Mouse (Mus musculus) forebrain, embryonic 16.5 days (tissue): ENCODE measurements at regions not wholly inside any gene's neighbourhood (a gene's known extent, or its start where the extent isn't known, plus 50 kb on each side); places are given as distances from the start of the nearest gene placed in this dataset.

Experiments
- ATAC-seq: fragments of 200-750 bp; cut with Nextera tagmentation; 2 replicates; pipeline ENCODE4 v1.8.0; 2017; ENCODE audit warnings: mild to moderate bottlenecking, moderate library complexity
- H3K27ac ChIP-seq: fragments of 300-500 bp; sonication (generic); 2 replicates; pipeline ENCODE4 v1.5.1; 2014; ENCODE audit warnings: low read length, control low read depth
- H3K27me3 ChIP-seq: fragments of 300-500 bp; sonication (generic); replicated peaks from 2 replicates; pipeline ENCODE4 v1.6.1; 2014; ENCODE audit warnings: low read length; ENCODE audit not compliant: control insufficient read depth, insufficient read depth
- H3K36me3 ChIP-seq: fragments of 300-500 bp; sonication (generic); 2 replicates; pipeline ENCODE4 v1.6.1; 2014; ENCODE audit not compliant: control insufficient read depth, insufficient read depth
- H3K4me1 ChIP-seq: fragments of 300-500 bp; sonication (generic); replicated peaks from 2 replicates; pipeline ENCODE4 v1.6.1; 2014; ENCODE audit warnings: low read length; ENCODE audit not compliant: control insufficient read depth, insufficient read depth
- H3K4me2 ChIP-seq: fragments of 300-500 bp; sonication (generic); 2 replicates; pipeline ENCODE4 v1.6.1; 2014; ENCODE audit warnings: mild to moderate bottlenecking, low read length, control low read depth
- H3K4me3 ChIP-seq: fragments of 300-500 bp; sonication (generic); replicated peaks from 2 replicates; pipeline ENCODE4 v1.5.1; 2014; ENCODE audit warnings: mild to moderate bottlenecking, low read length, control low read depth
- H3K9ac ChIP-seq: fragments of 300-500 bp; sonication (generic); replicated peaks from 2 replicates; pipeline ENCODE4 v1.6.1; 2014; ENCODE audit warnings: low read depth, low read length, control low read depth
- H3K9me3 ChIP-seq: fragments of 300-500 bp; sonication (generic); 2 replicates; pipeline ENCODE4 v1.6.1; 2016; ENCODE audit warnings: low read length; ENCODE audit not compliant: control insufficient read depth
- WGBS: fragments of 180-500 bp; shearing (Covaris S2); extraction: QIAGEN DNeasy Blood & Tissue Kit; methylation state at CpG from one replicate; pipeline ENCODE4 v1.1.7; 2014; 5-methylcytosine and 5-hydroxymethylcytosine counted together

- Histone ChIP-seq H3K36me3 (no peaks in the 10 kb centered on the region), H3K4me3 (no peak overlapping the region), H3K27me3 (no peaks in the 10 kb centered on the region), H3K9ac (no peak overlapping the region), H3K4me2 (no peak overlapping the region), H3K27ac (no peak overlapping the region), H3K9me3 (no peaks in the 10 kb centered on the region), H3K4me1 (no peaks in the 10 kb centered on the region)
- 58% methylated on average over 4 of the region's 4 CpGs for WGBS
- ATAC-seq = no peak; the same call in 1 of the 2 replicates
These were observed 325.0 kb downstream of the Slc30a10 start for GRCm38 (mm10) chr1:185779604-185780003.

GRCm38 (mm10) chr1:185802156-185802555, 315.0 kb downstream of the Lyplal1 start:
- Histone ChIP-seq H3K27ac (no peak overlapping the region), H3K27me3 (no peaks in the 10 kb centered on the region), H3K4me3 (no peak overlapping the region), H3K9me3 (no peaks in the 10 kb centered on the region), H3K9ac (no peak overlapping the region), H3K36me3 (no peaks in the 10 kb centered on the region), H3K4me2 (no peak overlapping the region), H3K4me1 (no peaks in the 10 kb centered on the region)
- ATAC-seq = no peak
- 92% methylated on average over 3 of the region's 3 CpGs for WGBS

- no peak for ATAC-seq
- WGBS = 87% methylated on average over 3 of the region's 3 CpGs
- Histone ChIP-seq H3K27ac (no peak overlapping the region), H3K9me3 (peaks cover 2% of the 10 kb centered on the region; the same call in 1 of the 2 replicates), H3K36me3 (no peaks in the 10 kb centered on the region), H3K4me2 (no peak overlapping the region), H3K4me1 (no peaks in the 10 kb centered on the region), H3K27me3 (no peaks in the 10 kb centered on the region), H3K9ac (no peak overlapping the region), H3K4me3 (no peak overlapping the region)
These were observed 302.2 kb downstream of the Lyplal1 start for GRCm38 (mm10) chr1:185814901-185815300.

GRCm38 (mm10) chr1:185819044-185819443, 298.1 kb downstream of the Lyplal1 start:
- Histone ChIP-seq H3K4me1 (no peaks in the 10 kb centered on the region), H3K9ac (no peak overlapping the region), H3K4me2 (no peak overlapping the region), H3K9me3 (peaks cover 2% of the 10 kb centered on the region; the same call in 1 of the 2 replicates), H3K27ac (no peak overlapping the region), H3K27me3 (no peaks in the 10 kb centered on the region), H3K4me3 (no peak overlapping the region), H3K36me3 (no peaks in the 10 kb centered on the region)
- ATAC-seq = no peak
- 31% methylated on average over 5 of the region's 5 CpGs for WGBS

GRCm38 (mm10) chr1:185822241-185822640, 294.9 kb downstream of the Lyplal1 start:
- no peak overlapping the region for H3K9ac ChIP-seq
- no peaks in the 10 kb centered on the region for H3K9me3 ChIP-seq
- no peak overlapping the region for H3K27ac ChIP-seq
- no peak for ATAC-seq
- no peaks in the 10 kb centered on the region for H3K27me3 ChIP-seq
- H3K4me3 ChIP-seq = no peak overlapping the region
- 59% methylated on average over 8 of the region's 8 CpGs for WGBS
- H3K36me3 ChIP-seq = no peaks in the 10 kb centered on the region
- H3K4me2 ChIP-seq = no peak overlapping the region
- H3K4me1 ChIP-seq = no peaks in the 10 kb centered on the region

GRCm38 (mm10) chr1:185823226-185823625, 293.9 kb downstream of the Lyplal1 start:
- no peaks in the 10 kb centered on the region for H3K4me1 ChIP-seq
- no peak for ATAC-seq
- 85% methylated on average over 4 of the region's 4 CpGs for WGBS
- H3K27me3 ChIP-seq = no peaks in the 10 kb centered on the region
- no peak overlapping the region for H3K4me3 ChIP-seq
- no peaks in the 10 kb centered on the region for H3K9me3 ChIP-seq
- H3K27ac ChIP-seq = no peak overlapping the region
- H3K9ac ChIP-seq = no peak overlapping the region
- no peak overlapping the region for H3K4me2 ChIP-seq
- H3K36me3 ChIP-seq = no peaks in the 10 kb centered on the region

GRCm38 (mm10) chr1:185823956-185824355, 293.2 kb downstream of the Lyplal1 start:
- no peak for ATAC-seq
- Histone ChIP-seq H3K36me3 (no peaks in the 10 kb centered on the region), H3K9ac (no peak overlapping the region), H3K27me3 (no peaks in the 10 kb centered on the region), H3K4me3 (no peak overlapping the region), H3K4me2 (no peak overlapping the region), H3K4me1 (no peaks in the 10 kb centered on the region), H3K27ac (no peak overlapping the region), H3K9me3 (no peaks in the 10 kb centered on the region)
- WGBS = 39% methylated on average over 5 of the region's 5 CpGs

GRCm38 (mm10) chr1:185827986-185828385, 289.1 kb downstream of the Lyplal1 start:
- no peaks in the 10 kb centered on the region for H3K36me3 ChIP-seq
- 88% methylated on average over 2 of the region's 2 CpGs for WGBS
- no peaks in the 10 kb centered on the region for H3K4me1 ChIP-seq
- no peak for ATAC-seq
- no peak overlapping the region for H3K9ac ChIP-seq
- no peaks in the 10 kb centered on the region for H3K27me3 ChIP-seq
- no peak overlapping the region for H3K4me2 ChIP-seq
- no peak overlapping the region for H3K4me3 ChIP-seq
- no peaks in the 10 kb centered on the region for H3K9me3 ChIP-seq
- H3K27ac ChIP-seq = no peak overlapping the region

GRCm38 (mm10) chr1:185828486-185828885, 288.6 kb downstream of the Lyplal1 start:
- Histone ChIP-seq H3K36me3 (no peaks in the 10 kb centered on the region), H3K4me1 (no peaks in the 10 kb centered on the region), H3K4me3 (no peak overlapping the region), H3K4me2 (no peak overlapping the region), H3K9ac (no peak overlapping the region), H3K9me3 (no peaks in the 10 kb centered on the region), H3K27me3 (no peaks in the 10 kb centered on the region), H3K27ac (no peak overlapping the region)
- WGBS = 92% methylated on average over 6 of the region's 6 CpGs
- ATAC-seq = no peak

GRCm38 (mm10) chr1:185832059-185832458, 285.1 kb downstream of the Lyplal1 start:
- Histone ChIP-seq H3K27ac (no peak overlapping the region), H3K27me3 (no peaks in the 10 kb centered on the region), H3K4me3 (no peak overlapping the region), H3K4me1 (peaks cover 14% of the 10 kb centered on the region), H3K4me2 (no peak overlapping the region), H3K9me3 (no peaks in the 10 kb centered on the region), H3K36me3 (no peaks in the 10 kb centered on the region), H3K9ac (no peak overlapping the region)
- 77% methylated on average over 4 of the region's 4 CpGs for WGBS
- no peak for ATAC-seq
